Mouse (Mus musculus): ENCODE measurements around the gene Rcl1.
A peak's percentile ranks its signal among the peaks of the same experiment; 100 is the strongest.

Gene Rcl1

DNA sequence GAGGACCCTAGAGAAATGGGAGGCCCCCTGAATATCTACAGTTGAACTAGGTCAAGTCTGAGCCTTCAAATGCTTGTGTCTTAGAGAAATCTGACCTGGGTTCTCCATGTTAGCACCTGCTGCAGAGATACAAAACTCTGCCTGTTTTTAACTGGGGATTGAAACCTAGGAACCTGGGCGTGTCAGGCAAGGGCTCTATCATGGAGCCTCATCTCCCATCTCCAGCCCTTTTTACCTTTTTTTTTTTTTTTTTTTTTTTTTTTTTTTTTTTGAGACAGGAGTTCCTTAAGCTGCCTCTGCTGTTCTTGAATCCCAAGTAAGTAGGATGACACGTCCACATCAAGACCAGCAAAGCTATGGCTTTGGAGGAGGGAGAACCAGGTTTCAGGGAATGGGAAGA, 50.3 kb downstream of the Rcl1 start:
- DNase-seq (ENCODE audit: inconsistent ontology term) = no peak

DNA sequence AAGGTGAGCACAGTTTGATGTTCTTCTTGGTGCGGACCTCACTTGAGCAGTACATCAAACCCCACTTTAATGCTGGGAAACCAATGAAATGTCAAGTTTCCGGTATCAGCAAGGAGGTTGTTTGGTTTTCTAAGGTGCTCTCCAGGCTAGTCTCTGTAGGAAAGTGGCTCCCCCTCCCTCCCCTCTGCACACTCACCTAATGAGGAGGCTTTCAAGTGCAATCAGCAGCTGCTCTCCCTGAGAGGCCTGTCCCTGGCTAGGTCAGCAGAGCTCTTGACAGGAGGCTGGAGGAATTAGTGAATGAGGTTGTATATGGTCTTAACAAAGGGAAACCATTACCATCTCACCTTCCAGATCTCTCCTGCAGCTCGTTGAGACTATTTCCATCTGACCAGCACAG, 54.4 kb downstream of the Rcl1 start:
- DNase-seq (ENCODE audit: inconsistent ontology term) = no peak

DNA sequence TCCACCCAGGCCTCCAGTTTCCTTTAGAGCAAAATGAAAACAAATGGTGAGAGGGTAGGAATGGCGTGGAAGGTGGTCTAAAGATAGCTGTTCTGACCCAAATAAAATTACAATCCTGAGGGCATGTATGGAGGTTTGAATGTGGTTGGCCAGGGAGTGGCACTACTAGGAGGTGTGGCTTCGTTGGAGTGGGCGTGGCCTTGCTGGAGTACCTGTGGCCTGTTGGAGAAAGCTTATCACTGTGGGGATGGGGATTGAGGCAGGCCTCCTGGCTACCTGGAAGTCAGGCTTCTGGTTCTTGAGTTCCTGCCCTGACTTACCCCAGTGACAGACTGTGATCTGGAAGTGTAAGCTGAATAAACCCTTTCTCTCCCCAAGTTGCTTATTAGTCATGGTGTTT, 55.2 kb downstream of the Rcl1 start:
- DNase-seq (ENCODE audit: inconsistent ontology term) = no peak

DNA sequence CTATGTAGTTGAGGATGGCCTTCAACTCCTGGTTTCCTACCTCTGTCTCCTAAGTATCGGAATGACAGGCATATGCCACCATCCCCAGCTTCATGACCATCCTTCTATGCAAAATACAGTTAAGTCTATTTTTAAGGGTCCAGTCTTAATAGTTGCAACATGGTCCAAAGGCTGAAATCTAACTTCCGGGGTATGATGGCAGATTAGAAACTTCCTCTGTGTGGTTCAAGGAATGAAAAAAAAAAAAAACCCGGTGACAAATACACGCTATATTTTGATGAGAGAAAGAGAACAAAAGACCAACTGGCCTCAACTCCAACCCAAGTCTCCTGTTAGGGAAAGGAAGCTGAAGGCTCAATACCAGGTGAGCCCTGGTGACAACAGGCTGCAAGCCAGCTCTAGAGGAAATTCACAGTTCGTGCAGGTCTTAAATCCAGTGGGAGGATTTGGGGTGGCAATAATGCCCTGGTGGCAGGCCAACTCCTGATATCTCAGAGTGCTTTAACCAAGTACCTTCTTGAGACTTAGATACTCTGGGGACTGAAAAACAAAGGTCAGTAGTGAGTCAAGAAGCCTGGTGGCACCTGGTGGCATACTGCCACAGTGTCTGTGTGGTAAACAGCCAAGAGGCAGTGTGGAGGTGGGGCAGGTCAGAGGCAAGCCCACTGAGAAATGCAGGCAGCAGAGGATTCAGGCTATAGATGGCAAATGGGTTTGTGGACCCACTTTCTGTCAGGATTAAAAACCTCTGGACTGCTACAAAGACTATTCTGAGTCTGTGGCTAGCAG, 56.7 kb downstream of the Rcl1 start:
- DNase-seq (ENCODE audit: inconsistent ontology term) = no peak

DNA sequence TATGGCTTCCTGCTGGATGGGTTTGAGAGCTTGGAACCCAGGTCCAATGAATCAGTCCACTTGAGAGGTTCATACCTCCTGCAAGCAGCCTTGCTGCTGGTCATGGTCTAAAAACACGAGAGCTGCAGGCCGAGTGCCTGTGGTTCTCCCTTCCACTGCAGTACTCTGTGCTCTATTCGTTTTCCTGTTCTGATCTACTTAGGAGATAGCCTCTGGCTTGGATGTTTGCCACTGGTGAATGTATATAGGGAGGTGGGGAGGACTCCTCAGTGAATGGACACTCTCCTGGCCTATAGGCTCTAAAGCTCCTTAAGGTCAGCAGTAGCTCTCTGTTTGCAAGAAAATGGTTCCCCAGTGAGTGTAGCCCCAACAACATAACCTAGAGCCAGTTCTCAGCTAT, 57.3 kb downstream of the Rcl1 start:
- DNase-seq (ENCODE audit: inconsistent ontology term) = no peak

DNA sequence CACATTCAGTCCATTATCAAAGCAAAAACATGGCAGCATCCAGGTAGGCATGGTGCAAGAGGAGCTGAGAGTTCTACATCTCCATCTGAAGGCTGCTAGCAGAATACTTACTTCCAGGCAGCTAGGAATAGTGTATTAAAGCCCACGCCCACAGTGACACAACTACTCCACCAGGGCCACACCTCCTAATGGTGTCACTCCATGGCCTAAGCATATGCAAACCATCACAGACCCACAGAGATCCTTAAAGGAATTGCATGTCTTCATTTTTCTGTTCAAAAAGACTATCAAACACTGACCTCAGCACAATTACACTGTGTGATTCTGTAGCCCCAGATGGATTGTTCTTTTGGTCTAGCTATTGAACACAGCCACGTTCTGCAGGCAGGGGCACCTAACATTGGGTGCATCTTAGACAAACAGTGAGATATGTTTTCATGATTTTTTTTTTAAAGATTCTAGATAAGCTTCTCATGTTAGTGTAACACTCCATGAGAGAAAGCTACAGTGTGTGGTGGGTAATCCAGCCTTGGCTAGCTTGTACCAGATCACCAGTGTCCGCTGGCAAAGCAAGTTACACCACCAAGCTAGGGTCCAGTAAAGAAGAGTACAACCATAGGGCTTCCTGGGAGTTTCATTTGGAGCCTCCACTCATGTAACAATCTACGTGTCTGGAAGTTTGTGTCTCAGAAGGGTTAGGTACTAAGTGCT, 62.8 kb downstream of the Rcl1 start:
- no peak for DNase-seq (ENCODE audit: inconsistent ontology term)

DNA sequence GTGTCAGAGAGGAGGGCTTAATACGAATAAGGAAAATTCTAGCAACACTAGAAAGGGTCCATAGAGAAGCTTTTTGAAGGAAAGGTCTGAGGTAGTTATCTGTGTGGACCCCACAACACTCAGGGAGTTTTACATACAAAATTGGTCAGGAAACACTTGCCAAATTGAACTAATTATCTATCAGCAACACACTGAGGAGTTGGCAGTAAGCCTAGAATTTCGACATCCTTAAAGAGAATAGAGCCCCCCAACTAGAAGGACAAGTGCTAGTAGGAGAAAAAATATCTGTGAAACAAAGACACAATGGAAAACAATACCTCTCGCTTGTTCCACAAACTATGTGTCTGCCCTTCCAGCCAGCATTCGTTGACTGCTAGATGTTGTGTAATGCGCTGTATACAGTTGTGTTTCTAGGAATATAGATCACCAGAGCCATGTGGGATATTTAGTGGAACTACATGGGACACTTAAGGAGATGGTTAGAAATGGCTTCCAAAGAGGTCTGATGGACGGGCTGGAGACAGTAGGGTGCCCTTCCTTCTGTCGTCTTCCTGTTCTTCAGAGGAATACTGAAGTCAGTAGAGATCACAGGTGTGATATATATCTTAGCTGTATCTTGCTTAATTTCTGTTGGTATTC, 63.5 kb downstream of the Rcl1 start:
- DNase-seq (ENCODE audit: inconsistent ontology term) = no peak

DNA sequence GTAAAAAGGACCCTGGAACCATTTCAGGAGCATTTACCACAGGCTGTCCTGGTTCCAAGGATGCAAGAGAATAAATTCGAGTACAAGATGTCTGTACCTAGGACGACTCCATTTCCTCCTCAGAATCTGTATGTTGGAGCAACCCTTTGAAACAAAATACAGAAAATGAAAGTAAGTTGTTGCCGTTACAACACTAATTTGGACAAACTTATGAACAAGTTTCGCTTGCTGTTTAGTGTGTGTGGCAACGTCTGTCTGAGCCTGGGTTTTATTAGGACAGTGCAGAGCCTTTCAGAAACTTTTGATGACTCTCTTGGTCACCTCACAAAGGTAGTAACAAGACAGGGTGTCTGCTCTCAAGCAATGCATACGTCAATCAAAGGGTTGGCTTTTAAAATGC, 66.8 kb downstream of the Rcl1 start:
- no peak for DNase-seq (ENCODE audit: inconsistent ontology term)

DNA sequence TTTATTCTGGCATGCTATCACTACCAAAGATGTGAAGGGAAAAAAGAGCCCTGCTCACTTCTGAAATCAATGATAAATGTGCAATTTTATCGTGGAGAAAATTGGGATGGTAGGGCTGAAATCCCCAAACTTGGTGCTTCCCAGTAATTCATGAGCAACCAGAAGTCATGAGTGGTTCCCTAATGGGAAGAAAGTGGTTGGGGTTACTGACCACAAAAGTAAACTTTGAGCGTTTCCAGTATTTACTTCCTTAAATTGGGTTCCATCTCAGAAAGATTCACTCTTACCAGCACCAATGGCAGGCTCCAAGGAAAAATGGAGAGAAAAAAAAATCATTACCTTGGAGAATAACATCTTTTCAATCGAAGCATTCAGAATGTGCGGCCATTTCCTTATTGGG, 79.2 kb downstream of the Rcl1 start:
- DNase-seq (ENCODE audit: inconsistent ontology term) = no peak

DNA sequence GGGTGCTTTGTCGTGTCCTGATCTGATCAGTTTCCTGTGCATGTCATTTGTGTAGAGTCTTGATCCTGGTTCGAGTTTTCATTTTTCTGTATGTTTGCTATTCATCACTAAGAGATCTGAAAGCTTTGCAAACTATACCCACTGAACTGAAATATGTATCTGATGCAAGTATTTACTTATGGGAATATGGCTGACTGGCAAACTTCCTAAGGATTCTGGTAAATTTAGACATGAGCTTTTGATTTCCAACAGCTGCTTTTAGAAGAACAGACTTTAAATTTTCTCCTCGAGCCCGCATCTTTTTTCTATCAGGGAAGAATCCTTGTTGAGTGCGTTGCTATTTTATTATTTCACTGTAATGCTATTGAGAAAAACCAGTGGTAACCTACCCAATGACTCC, 81.0 kb downstream of the Rcl1 start:
- no peak for DNase-seq (ENCODE audit: inconsistent ontology term)

DNA sequence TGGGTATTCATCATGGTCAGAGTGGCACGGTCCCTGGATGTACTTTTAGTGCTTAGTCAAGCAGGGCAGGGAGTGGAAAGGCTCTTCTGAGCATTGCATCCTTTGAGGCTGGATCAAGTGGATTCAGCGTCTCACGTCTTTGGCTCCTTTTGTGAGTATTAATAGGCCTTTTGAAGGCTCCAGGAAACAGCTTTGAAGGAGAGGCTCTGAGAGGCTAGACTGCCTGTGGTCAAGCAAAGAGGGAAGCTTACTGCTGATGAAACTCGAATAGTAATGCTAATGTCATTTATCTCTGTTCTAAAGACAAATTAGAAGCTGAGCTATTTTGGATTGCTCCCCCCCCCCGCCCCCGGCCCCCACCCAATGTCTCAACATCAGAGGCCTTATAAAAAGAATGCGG, 83.9 kb downstream of the Rcl1 start:
- no peak for DNase-seq (ENCODE audit: inconsistent ontology term)

DNA sequence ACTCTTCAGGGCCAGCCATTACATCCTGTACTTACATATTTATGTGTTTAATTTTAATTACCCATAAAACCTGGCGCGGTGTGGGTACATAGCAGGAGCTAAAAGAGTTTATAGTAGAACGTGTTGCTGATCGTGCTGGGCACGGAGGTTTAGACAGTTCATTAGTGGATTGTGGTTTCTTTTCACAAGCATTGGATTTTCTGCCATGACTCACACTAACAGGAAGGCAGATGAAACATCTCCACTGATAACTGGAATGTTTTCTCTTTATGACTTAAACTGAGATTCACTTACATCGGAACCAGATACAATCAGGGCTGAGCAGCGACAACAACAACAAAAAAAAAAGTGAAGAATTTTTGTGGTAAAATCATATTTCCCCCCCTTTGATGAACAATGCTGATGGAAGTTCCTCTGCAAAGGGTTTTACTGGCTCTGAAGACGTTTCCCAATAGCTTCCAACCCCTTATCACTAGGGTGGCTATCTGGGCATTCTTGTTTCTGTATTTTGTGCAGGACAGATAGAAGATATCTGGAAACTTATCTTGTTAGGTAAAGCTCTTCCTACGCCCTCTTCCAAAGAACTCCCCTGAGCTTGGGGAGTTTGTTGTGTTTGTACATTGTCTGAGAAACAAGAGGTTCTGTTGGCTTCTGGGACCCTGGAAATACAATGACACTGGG, 84.5 kb downstream of the Rcl1 start:
- peak; percentile 89 for DNase-seq (ENCODE audit: inconsistent ontology term)

DNA sequence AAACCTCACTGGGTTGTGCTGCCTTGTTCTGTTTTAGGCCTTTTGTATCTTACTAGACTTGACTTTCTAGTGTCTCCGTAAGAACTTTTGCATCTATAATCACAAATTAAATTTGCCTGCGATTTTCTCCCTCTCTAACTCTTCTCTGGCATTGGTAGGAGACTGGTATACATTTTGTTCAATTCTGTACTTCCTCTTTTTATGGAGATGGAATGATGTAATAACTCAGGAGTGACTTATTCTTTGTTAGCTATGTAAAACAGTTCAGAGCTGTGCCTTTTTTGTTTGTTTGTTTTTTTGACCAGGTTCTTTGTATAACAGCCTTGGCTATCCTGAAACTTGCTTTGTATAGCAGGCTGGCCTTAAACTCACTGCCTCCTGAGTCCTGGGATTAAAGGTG, 87.7 kb downstream of the Rcl1 start:
- no peak for DNase-seq (ENCODE audit: inconsistent ontology term)
